Comparison of ENCODE assay signal across 17 mouse cellular contexts in genomic region chr4:5160931-5161330, GRCm38 (mm10).
"Had no signal": no experiment of that assay in that cellular context is flagged by ENCODE, and none has a peak within 500 bp of the region (broad histone marks: within the 10 kb centered on the region; RNA-seq: fewer than 3 reads in every experiment).

No protein-coding gene starts in this region.

- H3K36me3 ChIP-seq: neural tube, embryonic 12.5 days; neural tube, embryonic 13.5 days; neural tube, embryonic 15.5 days; stomach, embryonic 15.5 days had no signal

- DNase-seq: retina, postnatal 1 day; right cerebral cortex, adult 18-20 months; right cerebral cortex, postnatal 14 days; right cerebral cortex, postnatal 25 days; right cerebral cortex, postnatal 4 days; spleen, adult 18-20 months; thymus, adult 18-20 months; thymus, adult 2 months; thymus, postnatal 14 days; thymus, postnatal 25 days; thymus, postnatal 36 days; thymus, postnatal 4 days had no signal

- H3K9ac ChIP-seq: neural tube, embryonic 12.5 days; neural tube, embryonic 13.5 days; neural tube, embryonic 15.5 days; stomach, embryonic 15.5 days had no signal

- H3K4me1 ChIP-seq: neural tube, embryonic 12.5 days; neural tube, embryonic 13.5 days; neural tube, embryonic 15.5 days; stomach, embryonic 15.5 days had no signal

- H3K9me3 ChIP-seq: neural tube, embryonic 12.5 days; neural tube, embryonic 13.5 days; neural tube, embryonic 15.5 days; stomach, embryonic 15.5 days had no signal

- H3K27me3 ChIP-seq: neural tube, embryonic 12.5 days; neural tube, embryonic 13.5 days; neural tube, embryonic 15.5 days; stomach, embryonic 15.5 days had no signal

- H3K4me3 ChIP-seq: neural tube, embryonic 12.5 days; neural tube, embryonic 13.5 days; neural tube, embryonic 15.5 days; stomach, embryonic 15.5 days had no signal

- H3K4me2 ChIP-seq: neural tube, embryonic 12.5 days; neural tube, embryonic 13.5 days; neural tube, embryonic 15.5 days; stomach, embryonic 15.5 days had no signal

- H3K27ac ChIP-seq: neural tube, embryonic 12.5 days; neural tube, embryonic 13.5 days; neural tube, embryonic 15.5 days; stomach, embryonic 15.5 days; stomach, postnatal 0 days had no signal
